Mouse (Mus musculus) heart, postnatal 14 days (tissue): Measurements from ENCODE around the gene Nsun2. TPM values are rescaled to one million over a fixed set of nuclear protein-coding genes. Genes with fewer than 3 reads are reported as not detected.

Experiments
- DNase-seq, 2 experiments: peaks; one replicate each; pipeline ENCODE4 v3.0.0; 2021 to 2022
- intact Hi-C: fragments of 180-260 bp; cut with DNase I; formaldehyde crosslinking; loops from one replicate; pipeline ENCODE4 v1.15.1; 2025
- long read RNA-seq, 2 experiments: library from polyadenylated mRNA; stranded (forward); transcript quantifications; one replicate each; pipeline ENCODE4 v2.0.0; 2021
- total RNA-seq, 2 experiments: library from RNA; stranded (reverse); gene quantifications; 2 replicates each; pipeline ENCODE4 v1.2.3; 2021

The Nsun2 gene
- total RNA-seq: 10 to 100 TPM; 35.8 to 42.0 TPM
- long read RNA-seq, experiment 1, transcript Nsun2-202 (19 exons, 2,834 nt): major isoform, 82 of 91 reads
- long read RNA-seq, experiment 1, partial matches to known transcripts: 5 of 91 reads
- long read RNA-seq, experiment 1, other reads (novel, unspliced or antisense): 4 of 91 reads
- long read RNA-seq, experiment 2, transcript Nsun2-202 (19 exons, 2,834 nt): major isoform, 82 of 91 reads
- long read RNA-seq, experiment 2, partial matches to known transcripts: 8 of 91 reads
- long read RNA-seq, experiment 2, other reads (novel, unspliced or antisense): 1 of 91 reads

DNA sequence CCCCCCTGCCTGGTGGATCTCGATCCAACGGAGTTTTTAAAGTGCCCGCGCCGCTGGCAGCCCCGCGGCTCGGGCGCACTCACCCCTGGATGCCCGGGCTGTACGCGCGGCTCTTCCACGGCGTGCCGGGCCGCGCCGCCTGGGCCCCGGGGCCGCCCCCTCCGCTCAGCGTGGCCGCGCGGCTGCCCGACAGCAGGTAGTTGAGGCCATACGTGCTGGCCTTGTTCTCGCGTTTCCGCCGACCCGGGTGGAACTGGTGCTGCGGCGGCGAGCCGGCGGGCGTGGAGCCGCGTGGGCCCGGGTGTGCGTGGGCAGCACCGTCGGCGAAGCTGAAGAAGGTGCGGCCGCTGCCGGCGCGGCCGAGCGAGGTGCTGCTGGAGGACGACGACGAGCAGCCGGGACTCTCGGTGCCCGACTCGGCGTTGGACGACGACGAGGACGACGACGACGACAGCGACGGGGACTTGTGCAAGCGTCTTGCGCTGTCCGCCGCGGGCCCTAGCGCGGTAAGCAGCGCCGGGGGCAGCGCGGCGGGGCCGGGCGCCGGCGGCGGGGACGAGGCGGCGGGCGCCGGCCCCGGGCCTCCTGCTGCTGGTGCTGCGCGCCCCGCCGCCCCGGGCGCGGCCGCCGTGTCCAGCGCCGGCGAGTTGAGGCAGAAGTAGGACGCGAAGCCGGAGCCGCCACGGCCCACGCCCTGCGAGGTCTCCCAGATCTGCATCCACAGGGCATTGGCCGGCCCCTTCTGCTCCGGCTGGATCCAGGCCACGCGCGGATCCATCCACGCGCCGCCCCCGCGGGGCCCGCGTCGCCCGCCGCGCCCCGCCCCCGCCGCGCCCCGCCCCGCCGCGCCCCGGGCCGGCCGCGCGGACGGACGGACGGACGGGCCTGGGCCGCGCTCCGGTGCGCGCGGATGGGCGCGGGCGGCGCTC, at the start of gene Nsun2:
Gene Nsun2 (plus strand): TSS at position 342 of the 929 bp plus-strand sequence.
- DNase-seq: peak; percentile 71 to 74
- intact Hi-C loops: loop anchor here (5.0 kb wide), 1 partner anchor 79 kb away; the partner anchor contains the start of gene Srd5a1

DNA sequence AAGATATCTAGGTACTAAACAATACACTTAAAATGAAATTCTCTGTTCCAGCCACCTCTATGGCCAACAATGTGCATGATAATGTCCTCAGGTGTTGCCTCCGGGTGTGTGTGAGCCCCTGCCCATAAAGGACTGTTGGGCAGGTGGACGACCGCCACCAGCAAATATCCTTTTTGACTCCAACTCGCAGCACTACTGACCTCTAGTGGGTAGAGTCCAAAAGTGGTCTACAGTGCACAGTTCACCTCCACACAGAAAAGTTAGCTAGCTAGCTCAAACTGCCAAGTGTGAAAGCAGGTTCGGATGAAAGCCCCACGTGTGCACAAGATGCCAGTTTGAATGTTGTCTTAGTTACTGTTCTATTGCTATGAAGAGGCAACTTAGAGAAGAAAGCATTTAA, 48.2 kb upstream of the Nsun2 start:
- DNase-seq: peak in 1 of 2 experiments; percentile 47

DNA sequence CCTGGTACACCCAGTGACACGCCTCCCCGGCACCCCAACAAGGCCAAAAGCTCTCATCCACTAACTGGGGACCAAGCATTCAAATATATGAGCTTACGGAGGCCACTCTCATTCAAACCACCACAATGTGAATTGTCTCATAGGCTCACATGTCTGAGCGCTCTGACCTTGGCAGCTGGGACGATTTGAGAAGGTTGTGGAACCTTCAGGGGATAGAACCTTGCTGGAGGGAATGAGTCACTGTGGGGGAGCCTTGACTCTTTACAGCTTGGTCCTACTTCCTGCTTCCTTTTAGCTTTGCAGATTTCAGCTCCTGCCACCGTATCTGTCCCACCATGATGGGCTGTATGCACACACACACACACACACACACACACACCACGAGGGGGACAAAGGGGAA, 47.7 kb upstream of the Nsun2 start:
- DNase-seq: no peak
- intact Hi-C loops: loop anchor here (10.0 kb wide), 1 partner anchor 901 kb away; the partner anchor contains the start of genes Fastkd3 and Mtrr

More for the DNA sequence above, 48.2 kb upstream of the Nsun2 start:
- intact Hi-C loops: loop anchor here (10.0 kb wide), 1 partner anchor 901 kb away; the partner anchor contains the start of genes Fastkd3 and Mtrr

DNA sequence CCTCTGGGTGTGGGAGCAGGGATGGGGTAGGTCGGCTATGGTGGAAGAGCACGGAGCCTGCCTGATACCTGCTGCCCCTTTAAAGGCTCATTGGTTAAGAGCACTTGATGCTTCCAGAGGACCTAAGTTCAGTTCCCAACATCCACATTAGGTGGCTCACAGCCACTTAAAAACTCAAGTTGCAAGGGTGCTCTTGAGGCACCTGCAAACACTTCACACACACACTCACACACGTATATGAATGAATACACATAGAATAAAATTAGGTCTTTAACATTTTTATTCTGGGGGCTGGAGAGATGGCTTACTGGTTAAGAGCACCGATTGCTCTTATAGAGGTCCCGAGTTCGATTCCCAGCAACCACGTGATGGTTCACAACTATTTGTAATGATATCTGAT, 46.4 kb upstream of the Nsun2 start:
- intact Hi-C loops: loop anchor here (10.0 kb wide), 1 partner anchor 902 kb away; the partner anchor contains the start of genes Fastkd3 and Mtrr

DNA sequence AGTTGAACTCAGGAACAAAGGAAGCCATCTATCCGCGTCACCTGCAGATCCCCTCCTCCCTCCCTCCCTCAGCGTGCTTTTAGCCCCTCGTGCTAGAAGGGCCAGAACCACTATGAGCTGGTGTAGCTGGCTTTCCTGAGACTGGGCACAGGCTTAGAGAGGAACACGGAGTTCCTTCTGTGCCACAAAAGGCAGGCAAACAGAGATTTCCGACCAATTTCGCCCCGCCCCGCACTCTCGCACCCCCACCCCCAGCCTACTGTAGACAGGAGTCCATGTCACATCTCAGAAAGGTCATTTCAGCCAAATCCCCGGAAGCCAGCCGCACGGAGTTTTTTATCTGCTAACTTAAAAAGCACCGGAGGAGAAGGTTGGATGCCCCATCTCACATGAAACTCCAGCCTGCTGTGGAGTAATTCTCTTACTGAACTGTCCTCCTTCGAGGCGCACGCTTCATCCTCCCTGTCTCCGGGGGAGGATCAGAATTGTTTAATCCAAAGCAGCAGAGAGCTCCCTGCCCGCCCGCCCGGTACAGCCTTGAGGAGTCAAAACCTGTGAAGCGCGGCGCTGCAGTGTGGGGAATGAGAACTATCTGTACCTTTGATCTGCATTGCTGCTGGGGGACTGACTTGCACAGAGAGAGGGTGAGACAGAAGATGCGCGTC, 45.8 kb upstream of the Nsun2 start:
- no peak for DNase-seq
- intact Hi-C loops: loop anchor here (10.0 kb wide), 1 partner anchor 903 kb away; the partner anchor contains the start of genes Fastkd3 and Mtrr

More for the DNA sequence above, 46.4 kb upstream of the Nsun2 start:
- no peak for DNase-seq

DNA sequence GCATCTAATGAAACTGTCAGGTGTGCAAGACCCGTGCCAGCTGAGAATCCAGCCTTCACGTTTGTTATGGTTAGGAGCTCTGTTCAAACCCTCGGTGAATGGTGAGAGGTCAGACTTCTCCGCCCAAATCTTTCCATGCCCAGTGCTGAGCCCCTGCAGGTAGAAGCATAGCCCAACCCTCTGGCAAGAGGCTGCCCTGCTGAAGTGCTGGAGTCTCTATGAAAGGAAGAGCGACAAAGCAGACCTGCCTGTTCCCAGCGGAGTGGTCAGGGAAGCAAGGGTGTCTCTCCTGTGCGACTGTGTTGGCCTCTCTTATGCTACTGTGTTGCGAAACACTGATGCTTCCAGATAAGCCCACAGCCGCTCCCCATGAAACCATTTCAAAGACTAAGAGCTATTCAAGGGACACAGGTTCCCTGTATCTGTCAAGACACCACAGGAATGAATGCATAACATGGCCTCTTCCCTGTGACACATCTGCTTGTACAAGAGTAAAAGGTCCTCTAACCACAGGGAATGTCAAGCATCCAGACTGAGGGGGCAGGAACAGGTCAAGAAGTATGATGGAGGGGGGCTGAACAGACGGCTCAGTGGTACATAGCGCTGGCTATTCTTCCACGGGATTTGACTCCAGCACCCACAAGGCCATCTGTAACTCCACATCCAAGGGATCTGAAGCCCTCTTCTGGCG, 44.8 kb upstream of the Nsun2 start:
- intact Hi-C loops: loop anchor here (10.0 kb wide), 1 partner anchor 904 kb away; the partner anchor contains the start of genes Fastkd3 and Mtrr

DNA sequence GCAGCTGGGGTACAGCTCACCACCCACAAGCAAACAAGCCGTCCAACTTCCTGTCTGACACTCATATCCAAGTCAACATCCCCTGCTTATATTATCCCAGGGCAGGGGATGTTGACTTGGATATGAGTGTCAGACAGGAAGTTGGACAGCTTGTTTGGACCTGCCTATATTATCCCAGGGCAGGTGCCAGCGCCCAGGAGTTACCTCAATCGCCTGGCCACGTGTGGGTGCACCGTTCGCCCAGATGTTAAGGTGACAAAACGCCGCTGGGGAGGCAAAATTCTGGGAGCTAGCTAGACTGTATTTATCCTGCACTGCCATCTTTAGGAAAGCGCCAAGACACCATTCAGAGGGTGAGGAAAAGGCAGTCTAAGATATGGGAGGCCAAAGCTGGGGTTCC, 43.8 kb upstream of the Nsun2 start:
- intact Hi-C loops: loop anchor here (10.0 kb wide), 1 partner anchor 905 kb away; the partner anchor contains the start of genes Fastkd3 and Mtrr
- DNase-seq: no peak

More for the DNA sequence above, 44.8 kb upstream of the Nsun2 start:
- DNase-seq: no peak

DNA sequence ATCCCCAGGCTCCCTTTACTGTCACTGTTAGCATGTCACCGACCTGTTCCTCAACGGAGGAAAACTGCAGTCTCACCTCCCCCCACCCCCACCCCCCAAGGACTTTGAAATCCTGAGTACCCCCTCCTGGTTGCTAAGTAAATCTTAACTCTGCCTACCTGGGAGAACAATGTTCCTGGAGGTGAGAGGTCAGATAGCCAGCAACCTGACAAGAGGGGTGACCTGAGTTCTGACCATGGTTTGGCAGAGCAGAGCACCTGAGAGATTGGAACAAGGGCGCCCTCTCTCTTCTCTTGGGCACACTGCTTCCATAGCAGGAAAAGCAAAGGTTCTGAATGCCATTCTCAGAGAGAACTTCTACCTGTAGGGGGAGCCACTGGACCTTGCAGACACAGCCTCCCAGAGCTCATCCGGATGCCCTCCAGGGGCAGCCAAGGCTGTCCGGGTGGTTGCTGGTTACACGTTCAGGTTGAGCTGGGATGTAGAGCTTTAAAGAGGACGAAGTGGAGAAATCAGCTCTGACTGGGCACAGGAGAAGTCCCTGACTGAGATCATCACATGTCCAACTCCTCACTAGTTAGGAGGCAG, 40.6 kb upstream of the Nsun2 start:
- peak; percentile 24 to 72 for DNase-seq
- intact Hi-C loops: no loop called here

DNA sequence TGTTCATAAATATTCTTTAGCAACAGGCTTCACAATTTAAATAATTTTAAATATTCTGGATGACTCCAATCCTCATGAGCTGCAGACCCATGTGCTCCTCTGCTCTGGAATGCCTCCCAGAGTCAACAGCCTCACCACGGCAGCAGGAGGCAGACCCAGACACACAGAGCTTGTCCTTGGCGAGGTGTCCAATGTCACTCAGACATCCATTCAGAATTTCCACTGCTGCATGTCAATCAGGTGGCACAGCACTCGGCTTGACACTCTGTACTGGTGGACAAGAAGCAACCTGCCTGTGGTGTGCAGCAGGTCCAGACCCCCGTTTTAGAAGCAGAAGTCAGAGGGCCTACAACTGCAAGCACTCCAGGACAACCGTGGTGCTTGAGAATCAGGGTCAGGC, 35.3 kb upstream of the Nsun2 start:
- DNase-seq: no peak
- intact Hi-C loops: no loop called here

DNA sequence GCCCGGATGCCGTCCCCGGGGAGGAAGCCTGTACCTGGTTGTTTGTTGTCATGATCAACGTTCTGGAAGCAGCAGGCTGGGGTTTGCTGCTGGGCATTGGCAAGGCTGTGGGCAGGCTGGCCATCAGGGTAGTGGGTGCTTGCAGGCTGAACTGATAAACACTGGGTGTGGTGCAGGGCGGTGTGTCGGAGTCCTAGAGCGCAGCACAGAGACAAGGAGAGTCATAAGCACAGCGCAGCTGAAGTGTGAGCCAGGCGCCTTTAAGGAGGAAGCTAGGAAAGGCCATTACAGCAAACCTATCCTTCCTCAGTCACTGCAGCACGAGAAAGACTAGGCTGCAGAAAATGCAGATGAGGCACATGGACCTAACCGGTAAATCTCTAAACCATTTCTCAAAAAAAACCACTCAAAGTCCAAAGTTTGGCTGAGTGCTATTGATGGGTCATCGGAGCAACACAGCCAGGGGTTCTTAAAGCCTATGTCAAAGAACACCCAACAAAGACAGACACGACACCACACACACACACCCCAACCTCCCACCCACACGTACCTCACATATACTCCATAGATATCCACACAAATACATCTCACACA, 31.3 kb upstream of the Nsun2 start:
- intact Hi-C loops: no loop called here
- no peak for DNase-seq

DNA sequence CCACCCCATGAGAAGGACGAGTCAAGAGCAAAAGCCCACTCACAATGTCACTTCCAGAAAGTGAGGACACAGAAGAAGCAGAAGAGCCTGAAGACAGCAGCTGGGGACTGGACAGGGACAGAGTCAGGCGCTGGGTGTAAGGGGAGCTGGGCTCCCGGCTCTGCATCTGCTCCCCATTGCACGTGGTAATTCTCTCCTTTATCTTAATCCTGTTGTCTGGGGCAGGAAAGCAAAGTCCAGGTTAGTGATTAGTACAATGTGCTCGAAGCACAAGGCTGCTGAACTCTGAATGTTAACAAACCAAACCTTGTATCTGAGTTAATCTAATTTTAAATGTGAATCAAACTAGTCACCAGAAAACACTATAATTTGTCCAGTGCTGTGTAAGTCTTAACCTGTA, 30.7 kb upstream of the Nsun2 start:
- intact Hi-C loops: no loop called here
- DNase-seq: no peak

DNA sequence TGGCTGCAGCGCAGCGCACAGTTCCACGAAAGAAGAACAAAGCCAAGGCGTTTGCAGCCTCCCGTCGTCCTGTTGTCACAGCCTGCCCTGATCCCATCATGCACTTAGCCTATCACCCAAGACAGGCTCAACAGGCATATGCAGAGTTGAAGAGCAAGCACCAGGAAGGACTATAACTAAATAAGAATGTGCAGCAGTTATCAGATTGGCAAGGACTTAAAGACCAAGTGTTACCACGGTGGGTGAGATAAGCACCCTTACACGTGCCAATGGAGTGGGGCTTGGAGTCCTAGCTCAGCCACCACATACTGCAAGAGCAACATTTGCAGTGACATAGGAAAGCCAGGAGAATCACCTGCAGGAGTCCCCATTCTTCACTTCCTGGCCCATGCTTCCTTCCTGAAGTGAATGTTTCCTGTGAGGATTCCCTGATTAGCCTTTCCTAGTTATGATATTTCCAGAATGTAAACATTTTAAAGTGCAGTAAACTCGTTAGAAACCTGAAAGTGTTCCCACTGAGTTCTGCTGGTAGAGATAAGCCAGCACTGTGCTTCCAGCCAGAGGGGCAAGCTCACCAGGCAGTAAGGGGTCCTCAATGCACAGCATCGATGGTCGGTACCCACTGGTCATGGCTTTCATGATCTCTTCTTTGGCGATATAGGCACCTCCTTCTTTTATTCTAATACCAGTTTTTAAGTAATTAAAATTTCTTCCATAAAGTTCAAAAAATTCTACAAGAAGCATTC, 27.0 kb upstream of the Nsun2 start:
- DNase-seq: no peak
- intact Hi-C loops: loop anchor here (5.0 kb wide), 1 partner anchor 106 kb away; the partner anchor contains the start of gene Srd5a1

DNA sequence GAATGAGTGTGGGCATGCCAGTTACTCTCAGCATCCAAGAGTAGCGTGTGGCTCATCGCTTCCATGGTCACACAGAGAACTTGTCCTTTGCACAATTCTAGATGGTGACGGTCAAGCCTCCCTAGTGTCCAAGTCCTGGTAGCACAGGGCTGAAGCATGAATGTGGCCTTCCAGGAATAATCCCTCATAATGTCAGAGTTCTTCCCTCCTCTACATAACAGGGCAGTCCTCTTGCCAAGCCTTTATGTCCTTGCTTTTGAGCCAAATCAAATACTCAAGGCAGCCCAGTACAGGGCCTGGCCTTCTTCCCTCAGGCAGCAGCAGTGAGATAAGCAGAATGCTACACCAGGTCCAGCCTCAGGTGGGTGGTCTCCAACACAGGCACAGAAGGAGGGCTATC, 25.9 kb upstream of the Nsun2 start:
- intact Hi-C loops: loop anchor here (2.0 to 5.0 kb wide), 2 partner anchors 37 to 105 kb away; partner anchors contain the start of gene Srd5a1
- no peak for DNase-seq

DNA sequence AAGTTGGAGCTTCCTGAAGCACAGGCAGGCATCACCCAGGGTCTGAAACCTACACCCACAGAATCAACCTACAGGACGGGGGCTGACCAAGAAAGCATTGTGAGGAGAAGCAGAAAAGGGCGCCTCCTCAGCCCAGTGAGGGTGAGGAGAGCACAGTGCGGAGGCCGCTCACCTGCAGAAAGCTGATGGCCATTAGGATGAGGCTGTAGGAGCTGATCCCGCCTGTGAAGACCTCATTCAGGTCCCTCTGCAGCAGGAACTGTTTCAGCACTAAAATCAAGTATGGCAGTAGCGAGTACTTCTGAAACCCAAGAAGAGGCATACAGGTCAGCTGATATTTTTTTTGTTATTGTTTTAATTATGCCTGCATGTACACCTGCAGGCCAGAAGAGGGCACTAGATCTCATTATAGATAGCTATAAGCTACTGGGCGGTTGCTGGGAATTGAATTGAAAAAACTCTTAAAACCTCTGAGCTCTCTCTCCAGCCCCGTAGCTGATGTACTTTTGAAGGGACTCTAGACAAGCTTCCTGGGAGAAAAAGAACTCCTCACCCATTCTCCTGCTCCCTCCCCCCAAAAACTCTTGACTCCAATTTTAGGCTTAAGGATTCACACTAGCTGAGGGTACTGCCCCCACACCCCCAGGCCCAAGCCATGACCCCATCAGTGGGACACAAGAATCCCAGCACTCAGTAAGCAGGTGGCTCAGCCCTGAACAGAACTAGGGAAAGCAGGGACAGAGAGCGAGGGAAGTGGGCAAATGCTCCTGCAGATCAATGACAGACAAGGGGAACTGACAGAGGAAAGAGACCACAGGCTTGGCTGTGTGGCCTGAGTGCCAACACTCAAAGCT, 23.9 kb upstream of the Nsun2 start:
- intact Hi-C loops: loop anchor here (2.0 to 5.0 kb wide), 2 partner anchors 35 to 103 kb away; partner anchors contain the start of gene Srd5a1
- peak in 1 of 2 experiments; percentile 43 for DNase-seq

DNA sequence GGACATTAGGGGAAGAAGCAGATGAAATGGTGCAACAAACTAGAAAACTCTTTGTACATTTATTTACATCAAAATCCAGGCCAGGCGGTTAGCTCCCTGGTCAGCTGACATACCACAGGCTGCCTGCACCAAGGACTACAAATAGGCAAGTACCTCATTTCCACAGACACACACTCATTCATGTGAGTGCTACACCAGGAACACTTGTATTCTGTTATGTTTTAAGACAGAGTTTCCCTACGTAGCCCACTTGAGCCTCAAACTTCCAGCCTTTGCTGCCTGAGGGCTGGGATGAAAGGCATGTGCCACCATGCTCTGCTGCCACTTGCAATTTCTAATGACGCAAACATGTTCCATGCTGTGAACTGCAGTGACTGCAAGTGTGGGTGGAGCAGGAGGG, 18.5 kb upstream of the Nsun2 start:
- DNase-seq: no peak
- intact Hi-C loops: no loop called here

DNA sequence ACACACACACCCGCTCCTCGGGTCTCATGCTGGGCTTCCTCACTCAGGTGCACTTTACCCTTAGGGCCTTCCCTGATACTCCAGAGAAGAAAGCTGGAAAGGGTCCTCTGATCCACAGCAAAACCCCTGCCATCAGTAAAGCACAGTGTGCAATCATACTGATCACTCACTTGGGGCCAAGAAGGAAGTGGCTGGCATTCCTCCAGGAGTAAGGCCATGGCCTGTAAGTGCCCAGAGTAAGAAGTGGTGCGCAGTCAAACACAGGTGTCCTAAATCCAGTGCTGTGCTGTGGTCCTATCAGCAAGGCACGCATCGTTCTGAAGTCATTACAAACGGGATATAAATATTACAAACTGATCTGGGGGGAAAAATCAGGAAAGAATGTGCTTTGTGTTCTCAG, 16.1 kb upstream of the Nsun2 start:
- intact Hi-C loops: no loop called here
- no peak for DNase-seq

DNA sequence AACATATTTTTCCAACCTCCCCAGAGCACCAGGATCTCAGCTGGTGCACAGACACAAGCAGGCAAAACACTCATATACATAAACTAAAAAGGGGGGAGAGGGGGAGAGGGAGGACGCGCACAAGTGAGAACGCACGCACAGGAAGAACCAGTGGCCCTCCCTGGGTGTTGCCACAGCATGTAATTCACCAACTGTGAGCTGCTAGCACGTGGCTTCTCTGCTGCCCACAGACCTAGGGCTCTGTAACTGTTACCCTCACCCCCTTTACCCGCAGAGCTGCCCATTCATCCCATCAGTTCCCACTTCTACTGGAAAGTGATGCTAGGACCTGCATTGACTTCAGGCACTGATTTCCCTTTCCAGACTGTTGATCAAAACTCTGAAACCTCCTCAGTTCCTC, 14.4 kb upstream of the Nsun2 start:
- intact Hi-C loops: no loop called here
- DNase-seq: no peak
